Mouse (Mus musculus): ENCODE measurements around the gene Zfr. TPM values are rescaled to one million over a fixed set of nuclear protein-coding genes. Genes with fewer than 3 reads are reported as not detected.

The Zfr gene
- polyA plus RNA-seq, 1 experiment from 2014 or later, result 52.9 TPM

DNA sequence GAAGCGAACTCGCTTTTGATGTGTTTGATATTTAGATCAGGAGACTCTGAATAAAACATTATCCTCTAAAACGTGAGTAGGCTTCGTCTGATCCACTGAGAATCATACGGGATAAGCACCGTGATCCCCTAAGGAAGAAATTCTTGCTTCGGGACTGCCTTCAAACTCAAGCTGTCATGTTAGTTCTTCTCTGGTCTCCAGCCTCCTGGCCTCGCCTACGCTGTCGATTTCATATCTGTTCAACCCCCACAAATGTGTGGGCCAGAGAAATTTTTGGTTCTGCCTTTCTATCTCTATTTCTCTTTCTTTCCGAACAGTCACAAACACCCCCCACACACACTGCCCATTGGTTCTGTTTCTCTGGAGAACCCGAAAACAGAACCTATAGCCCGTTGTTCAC lies 35.3 kb upstream of the Zfr start:
- TF ChIP-seq CTCF (IDR thresholded peaks at IDR 0.05; ENCODE audit: low read depth), result no peak
- TF ChIP-seq EP300 (optimal IDR thresholded peaks at IDR 0.05), result no peak
- no peak overlapping the region for H3K27ac ChIP-seq (replicated peaks)
- 91% methylated on average over 13 of the region's 13 CpGs for WGBS
- no peak overlapping the region for H3K4me3 ChIP-seq (ENCODE audit: low read depth, low read length)
- ATAC-seq (ENCODE audit: low FRiP score, low TSS enrichment), result no peak
- no peaks in the 10 kb centered on the region for H3K36me3 ChIP-seq (ENCODE audit: control insufficient read depth, insufficient read depth, low read length)
- H3K9me3 ChIP-seq (ENCODE audit: control insufficient read depth, low read length), result no peaks in the 10 kb centered on the region
- H3K9ac ChIP-seq (ENCODE audit: low read length), result no peak overlapping the region
- DNase-seq (ENCODE audit: low spot score), result no peak
- no peaks in the 10 kb centered on the region for H3K27me3 ChIP-seq (ENCODE audit: control insufficient read depth, insufficient read depth, low read length)
- H3K4me2 ChIP-seq (replicated peaks; ENCODE audit: low read depth), result no peak overlapping the region
- H3K4me1 ChIP-seq (replicated peaks; ENCODE audit: control insufficient read depth, insufficient read depth), result no peaks in the 10 kb centered on the region

- Histone ChIP-seq H3K9me3 (ENCODE audit: control insufficient read depth, low read length) (no peaks in the 10 kb centered on the region), H3K27me3 (ENCODE audit: control insufficient read depth, insufficient read depth, low read length) (no peaks in the 10 kb centered on the region), H3K36me3 (ENCODE audit: control insufficient read depth, insufficient read depth, low read length) (no peaks in the 10 kb centered on the region), H3K4me2 (replicated peaks; ENCODE audit: low read depth) (no peak overlapping the region), H3K27ac (replicated peaks) (no peak overlapping the region), H3K9ac (ENCODE audit: low read length) (no peak overlapping the region), H3K4me3 (ENCODE audit: low read depth, low read length) (no peak overlapping the region), H3K4me1 (replicated peaks; ENCODE audit: control insufficient read depth, insufficient read depth) (no peaks in the 10 kb centered on the region)
- whole genome bisulfite sequencing, result 34% methylated on average over 6 of the region's 6 CpGs
- ATAC-seq (ENCODE audit: low FRiP score, low TSS enrichment), result peak; percentile 71; the same call in 1 of the 2 replicates
- TF ChIP-seq CTCF (IDR thresholded peaks at IDR 0.05; ENCODE audit: low read depth), result no peak
- no peak for TF ChIP-seq EP300 (optimal IDR thresholded peaks at IDR 0.05)
- peak; percentile 21 for DNase-seq (ENCODE audit: low spot score)
Observed at GRCm38 (mm10) chr15:12084164-12084563, 33.5 kb upstream of the Zfr start.

GRCm38 (mm10) chr15:12084859-12085258 lies 32.8 kb upstream of the Zfr start:
- Histone ChIP-seq H3K4me1 (replicated peaks; ENCODE audit: control insufficient read depth, insufficient read depth) (no peaks in the 10 kb centered on the region), H3K9me3 (ENCODE audit: control insufficient read depth, low read length) (no peaks in the 10 kb centered on the region), H3K36me3 (ENCODE audit: control insufficient read depth, insufficient read depth, low read length) (no peaks in the 10 kb centered on the region), H3K4me3 (ENCODE audit: low read depth, low read length) (no peak overlapping the region), H3K27ac (replicated peaks) (no peak overlapping the region), H3K9ac (ENCODE audit: low read length) (no peak overlapping the region), H3K27me3 (ENCODE audit: control insufficient read depth, insufficient read depth, low read length) (no peaks in the 10 kb centered on the region), H3K4me2 (replicated peaks; ENCODE audit: low read depth) (no peak overlapping the region)
- DNase-seq (ENCODE audit: low spot score) (peak; percentile 65), ATAC-seq (ENCODE audit: low FRiP score, low TSS enrichment) (peak; percentile 85)
- 68% methylated on average over 4 of the region's 4 CpGs for WGBS
- no peak for TF ChIP-seq EP300 (optimal IDR thresholded peaks at IDR 0.05)
- TF ChIP-seq CTCF (IDR thresholded peaks at IDR 0.05; ENCODE audit: low read depth), result peak; percentile 88

DNA sequence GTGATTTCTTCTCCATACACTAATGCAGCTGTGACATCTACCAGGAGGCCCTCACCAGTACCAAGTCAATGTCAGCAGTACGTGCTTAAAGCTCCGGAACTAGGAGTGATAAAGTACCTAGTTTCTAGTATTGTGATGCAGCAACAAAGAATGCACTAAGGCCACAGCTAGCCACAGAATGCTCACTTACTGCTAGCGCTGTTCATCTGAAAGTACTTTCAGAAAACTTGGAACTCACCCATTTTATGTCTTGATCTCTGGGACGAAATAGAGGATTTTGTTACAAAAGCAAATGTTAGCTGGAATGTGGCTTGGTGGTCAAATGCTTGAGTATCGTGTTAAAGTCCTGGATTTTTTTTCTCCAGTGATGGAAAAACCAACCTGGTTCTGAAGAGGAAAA lies 30.0 kb upstream of the Zfr start:
- Histone ChIP-seq H3K4me3 (ENCODE audit: low read depth, low read length) (no peak overlapping the region), H3K27ac (replicated peaks) (no peak overlapping the region), H3K9me3 (ENCODE audit: control insufficient read depth, low read length) (no peaks in the 10 kb centered on the region), H3K9ac (ENCODE audit: low read length) (no peak overlapping the region), H3K4me2 (replicated peaks; ENCODE audit: low read depth) (no peak overlapping the region), H3K4me1 (replicated peaks; ENCODE audit: control insufficient read depth, insufficient read depth) (no peaks in the 10 kb centered on the region), H3K27me3 (ENCODE audit: control insufficient read depth, insufficient read depth, low read length) (no peaks in the 10 kb centered on the region), H3K36me3 (ENCODE audit: control insufficient read depth, insufficient read depth, low read length) (no peaks in the 10 kb centered on the region)
- no peak for DNase-seq (ENCODE audit: low spot score)
- 61% methylated on average over 5 of the region's 5 CpGs for WGBS
- no peak for ATAC-seq (ENCODE audit: low FRiP score, low TSS enrichment)
- TF ChIP-seq CTCF (IDR thresholded peaks at IDR 0.05; ENCODE audit: low read depth) (no peak), EP300 (optimal IDR thresholded peaks at IDR 0.05) (no peak)

GRCm38 (mm10) chr15:12088091-12088490 lies 29.5 kb upstream of the Zfr start:
- Histone ChIP-seq H3K4me1 (replicated peaks; ENCODE audit: control insufficient read depth, insufficient read depth) (no peaks in the 10 kb centered on the region), H3K27ac (replicated peaks) (no peak overlapping the region), H3K9me3 (ENCODE audit: control insufficient read depth, low read length) (no peaks in the 10 kb centered on the region), H3K27me3 (ENCODE audit: control insufficient read depth, insufficient read depth, low read length) (no peaks in the 10 kb centered on the region), H3K9ac (ENCODE audit: low read length) (no peak overlapping the region), H3K4me2 (replicated peaks; ENCODE audit: low read depth) (no peak overlapping the region), H3K4me3 (ENCODE audit: low read depth, low read length) (no peak overlapping the region), H3K36me3 (ENCODE audit: control insufficient read depth, insufficient read depth, low read length) (no peaks in the 10 kb centered on the region)
- DNase-seq (ENCODE audit: low spot score), result no peak
- 90% methylated on average over 10 of the region's 10 CpGs for WGBS
- TF ChIP-seq EP300 (optimal IDR thresholded peaks at IDR 0.05) (no peak), CTCF (IDR thresholded peaks at IDR 0.05; ENCODE audit: low read depth) (no peak)
- no peak for ATAC-seq (ENCODE audit: low FRiP score, low TSS enrichment)

GRCm38 (mm10) chr15:12090087-12090486 lies 27.5 kb upstream of the Zfr start:
- Histone ChIP-seq H3K4me1 (replicated peaks; ENCODE audit: control insufficient read depth, insufficient read depth) (no peaks in the 10 kb centered on the region), H3K27ac (replicated peaks) (no peak overlapping the region), H3K4me3 (ENCODE audit: low read depth, low read length) (no peak overlapping the region), H3K9me3 (ENCODE audit: control insufficient read depth, low read length) (no peaks in the 10 kb centered on the region), H3K4me2 (replicated peaks; ENCODE audit: low read depth) (no peak overlapping the region), H3K36me3 (ENCODE audit: control insufficient read depth, insufficient read depth, low read length) (no peaks in the 10 kb centered on the region), H3K9ac (ENCODE audit: low read length) (no peak overlapping the region), H3K27me3 (ENCODE audit: control insufficient read depth, insufficient read depth, low read length) (no peaks in the 10 kb centered on the region)
- WGBS, result 64% methylated on average over 7 of the region's 7 CpGs
- ATAC-seq (ENCODE audit: low FRiP score, low TSS enrichment) (no peak), DNase-seq (ENCODE audit: low spot score) (no peak)
- no peak for TF ChIP-seq EP300 (optimal IDR thresholded peaks at IDR 0.05)
